Mouse (Mus musculus): Measurements from ENCODE around the gene Gprc5b.
A peak's percentile ranks its signal among the peaks of the same experiment; 100 is the strongest.

Gene Gprc5b

DNA sequence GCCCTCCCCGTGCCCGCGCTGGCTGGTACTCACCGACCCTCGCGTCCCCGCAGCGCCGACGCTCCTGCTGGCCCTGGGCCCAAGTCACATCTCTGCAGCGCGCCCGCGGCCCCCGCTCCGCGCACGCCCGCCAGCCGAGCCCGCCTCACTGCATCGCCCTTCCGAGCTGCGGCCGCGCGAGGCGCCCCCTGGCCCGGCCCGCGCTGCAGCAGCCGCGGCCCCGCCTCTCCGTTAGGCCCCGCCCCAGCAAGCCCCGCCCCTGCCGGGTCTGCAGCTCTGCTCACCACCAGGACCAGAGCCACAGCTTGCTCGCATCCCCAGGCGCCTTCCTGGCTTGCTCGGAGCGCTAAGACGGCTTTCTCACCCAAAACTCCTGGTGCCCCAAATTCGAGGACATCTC is at the start of gene Gprc5b:
Gene Gprc5b, minus strand, starts transcription at position 205 of the 400 bp plus-strand sequence.
- DNase-seq: peak; percentile 93 to 94

DNA sequence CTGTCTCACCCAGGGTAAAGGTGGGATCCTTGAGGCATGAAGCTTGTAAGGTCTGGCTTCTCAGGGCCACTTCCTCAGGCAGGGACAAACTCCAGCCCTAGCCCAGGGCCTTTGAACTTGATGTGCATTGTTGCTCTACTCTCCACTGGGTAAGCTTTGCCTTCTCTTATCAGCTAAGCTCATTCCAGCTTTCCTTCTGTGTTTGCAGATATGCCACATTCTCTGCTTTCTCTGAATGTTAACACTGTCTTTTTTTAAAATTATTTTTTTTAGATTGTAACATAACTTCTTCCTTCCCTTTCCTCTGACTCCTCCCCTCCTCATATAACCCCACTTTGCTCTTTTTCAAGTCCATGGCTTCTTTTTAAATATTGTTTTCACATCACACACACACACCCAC is 46.5 kb upstream of the Gprc5b start:
- DNase-seq: no peak

DNA sequence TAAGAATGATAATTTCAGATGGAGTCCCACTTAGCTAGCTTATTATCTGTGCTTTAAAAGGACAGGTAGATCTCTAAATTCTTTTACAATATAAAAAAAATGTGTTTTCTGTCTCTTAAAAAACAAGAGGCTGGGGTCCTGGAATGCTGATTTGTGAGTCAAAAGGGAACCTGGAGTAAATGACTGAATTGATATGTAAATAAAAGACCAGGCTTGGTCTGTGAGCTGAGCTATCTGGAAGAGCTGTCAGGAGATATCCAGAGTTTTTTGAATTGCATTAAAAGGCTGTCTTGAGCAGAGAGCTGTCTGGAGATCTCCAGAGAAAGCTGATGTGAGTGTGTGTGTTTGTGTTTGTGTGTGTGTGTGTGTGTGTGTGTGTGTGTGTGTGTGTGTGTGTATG is 42.6 kb upstream of the Gprc5b start:
- DNase-seq: no peak

DNA sequence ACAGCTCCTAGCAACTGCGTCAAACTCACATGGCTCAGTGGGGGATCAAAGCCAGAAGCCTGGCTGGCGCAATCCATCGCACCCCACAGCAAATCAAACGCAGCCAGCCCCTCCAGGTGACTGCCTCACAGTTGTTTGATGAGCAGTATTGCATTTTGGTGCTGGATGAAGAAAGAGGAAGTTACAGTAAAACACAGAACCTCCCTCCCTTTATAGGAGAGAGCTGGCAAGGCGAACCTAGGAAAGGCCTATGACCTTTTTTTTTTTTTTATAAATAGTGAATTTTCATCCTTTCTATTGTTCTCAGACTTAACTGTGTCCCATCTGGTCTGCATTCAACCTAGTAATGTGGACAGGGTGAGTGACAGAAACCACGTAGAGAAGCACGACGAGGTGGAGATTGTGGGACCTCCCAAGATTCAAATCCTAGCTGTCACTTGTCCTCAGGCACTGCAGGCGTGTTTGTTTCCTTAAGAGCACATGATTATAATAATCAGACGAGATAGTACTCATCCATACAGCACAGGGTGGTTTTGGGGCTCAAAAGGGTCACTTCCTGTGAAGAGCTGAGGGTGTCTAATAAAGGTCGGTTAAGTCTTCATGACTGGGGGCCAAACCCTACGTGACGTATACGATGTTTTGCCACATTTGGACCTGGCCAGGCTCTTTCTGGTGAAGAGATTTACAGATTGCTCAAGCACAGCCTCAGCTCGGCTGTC is 39.4 kb upstream of the Gprc5b start:
- DNase-seq: no peak

DNA sequence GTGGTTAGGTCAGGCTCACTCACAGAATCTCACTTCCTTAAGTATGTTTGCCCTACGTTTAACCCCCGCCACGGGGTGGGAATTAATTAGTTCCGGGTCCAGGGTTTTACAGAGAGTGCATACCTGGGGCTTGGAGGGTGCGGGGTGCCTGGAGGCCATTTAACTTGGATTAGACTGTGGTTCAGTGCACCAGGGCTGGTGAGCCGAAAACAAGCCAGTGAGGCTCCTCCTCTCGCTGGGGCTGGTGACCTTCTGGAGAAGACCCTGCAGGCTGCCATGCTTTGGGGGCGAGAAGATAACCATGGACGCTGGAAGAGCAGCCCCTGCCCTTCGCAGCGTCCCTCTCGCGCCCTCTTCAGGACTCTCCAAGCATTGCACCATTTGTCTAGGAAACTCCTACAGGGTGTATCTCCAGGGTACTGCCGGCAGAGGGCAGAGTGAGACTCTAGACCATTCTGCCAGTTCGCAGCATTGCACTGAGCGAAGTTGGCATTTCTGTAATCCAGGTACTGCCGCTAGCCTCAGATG is 28.4 kb upstream of the Gprc5b start:
- DNase-seq: peak in 1 of 2 experiments; percentile 49

DNA sequence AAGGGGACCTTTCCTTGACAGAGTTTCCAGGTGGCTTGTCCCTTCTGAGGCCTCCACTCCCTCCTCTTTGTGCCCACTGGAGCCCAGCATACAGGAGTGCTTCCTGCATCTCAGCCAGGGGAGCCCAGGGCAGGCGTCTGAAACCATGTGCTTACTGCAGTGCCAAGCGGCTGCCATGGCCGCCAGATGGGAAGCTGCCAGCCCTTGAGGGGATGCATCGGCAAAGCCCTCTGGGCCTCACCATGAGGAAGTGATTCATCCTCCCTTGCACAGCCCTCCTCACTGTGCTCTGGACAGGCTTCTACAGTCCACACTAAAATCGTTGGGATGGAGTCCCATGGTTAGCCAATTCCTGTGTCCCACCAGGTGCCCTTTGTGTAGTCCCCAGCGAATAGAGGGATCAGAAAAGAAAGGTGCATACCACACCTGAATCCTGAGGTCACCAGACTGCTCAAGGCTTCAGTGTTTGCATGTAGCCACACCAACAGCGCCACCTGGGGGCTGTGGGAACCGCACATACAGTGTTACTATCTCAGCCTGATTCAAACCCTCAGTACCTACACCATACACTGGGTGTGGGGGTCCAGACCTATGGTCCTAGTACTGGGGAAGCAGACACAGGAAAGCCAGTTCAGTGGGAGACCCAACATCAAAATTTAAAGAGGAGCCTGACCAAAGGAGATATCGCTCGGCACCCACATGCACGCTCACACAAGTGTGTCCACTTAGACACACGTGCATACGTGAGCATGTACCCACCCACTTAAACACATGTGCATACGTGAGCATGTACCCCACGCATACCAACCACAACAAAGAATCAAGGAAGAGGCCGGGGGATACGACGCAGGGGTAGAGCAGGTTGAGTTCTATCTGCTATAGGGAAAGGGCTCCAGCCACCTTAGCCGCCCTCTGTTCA is 27.5 kb upstream of the Gprc5b start:
- DNase-seq: no peak

DNA sequence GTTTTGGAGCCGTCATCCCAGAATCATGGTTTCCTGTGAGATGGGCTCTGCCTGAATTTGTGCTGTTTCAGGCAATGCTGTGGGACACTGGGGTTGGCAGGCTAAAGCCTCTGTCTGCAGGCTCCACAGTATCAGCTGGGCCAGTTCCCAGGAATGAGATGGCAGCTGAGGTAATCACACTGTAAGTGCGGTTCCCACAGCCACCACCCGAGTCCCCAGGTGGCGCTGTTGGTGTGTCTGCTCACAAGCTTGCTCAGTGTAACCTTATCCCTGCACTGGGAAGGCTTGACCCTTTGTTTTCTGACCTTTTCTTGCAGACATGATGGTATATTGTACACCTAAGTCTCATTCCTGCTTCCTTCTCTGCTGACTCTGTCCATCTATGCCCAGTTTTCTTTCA is 24.5 kb upstream of the Gprc5b start:
- peak; percentile 37 for DNase-seq

DNA sequence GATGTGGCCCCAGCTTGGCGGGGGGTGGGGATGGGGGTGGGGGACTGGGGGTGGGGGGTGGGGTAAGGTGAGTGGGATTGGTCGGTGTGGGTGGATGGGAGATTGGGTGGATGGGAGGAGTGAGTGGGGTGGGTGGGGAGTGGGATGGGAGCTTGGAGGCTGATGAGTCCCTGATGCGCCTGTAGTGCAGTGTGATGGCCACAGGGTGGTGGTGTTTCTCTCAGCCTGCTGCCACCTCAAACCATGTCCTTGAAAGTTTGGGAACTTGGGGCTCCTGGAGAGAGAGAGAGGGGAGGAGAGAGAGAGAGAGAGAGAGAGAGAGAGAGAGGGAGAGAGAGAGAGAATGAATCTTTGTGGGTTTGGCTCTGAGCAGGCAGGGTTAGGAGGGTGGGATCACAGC is 20.7 kb upstream of the Gprc5b start:
- no peak for DNase-seq

DNA sequence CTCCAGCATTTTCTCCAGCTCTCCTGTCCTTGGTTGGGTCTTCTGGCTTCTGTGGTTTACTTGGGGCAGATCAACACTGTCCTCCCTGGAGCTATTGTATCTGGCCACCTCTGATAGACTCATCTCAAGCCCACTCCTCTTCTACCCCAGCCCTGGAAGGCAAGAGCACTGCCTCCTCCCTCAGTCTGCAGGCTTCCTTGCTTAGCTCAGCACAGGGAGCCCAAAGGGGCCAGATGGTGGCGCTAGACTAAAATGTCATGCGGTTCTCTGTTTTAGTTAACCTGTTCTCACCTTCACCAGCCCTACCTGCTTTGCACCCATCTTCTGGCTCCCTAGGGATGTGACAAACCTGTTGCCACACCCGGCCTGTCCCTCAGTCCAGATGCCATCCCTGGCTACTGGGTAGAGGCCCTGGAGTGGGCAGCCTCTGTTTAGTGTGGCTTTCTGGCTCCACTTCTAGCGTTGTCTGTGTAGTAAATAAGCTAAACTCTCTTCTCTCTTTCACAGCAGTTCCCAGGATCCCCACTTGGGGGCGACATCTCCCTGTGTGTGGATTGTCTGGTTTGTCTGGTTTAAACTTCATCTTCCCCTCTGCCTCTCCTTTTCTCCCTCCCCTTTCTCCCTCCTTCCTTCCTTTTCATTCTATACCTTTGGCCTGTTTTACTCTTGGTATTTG is 16.0 kb upstream of the Gprc5b start:
- DNase-seq: peak; percentile 41 to 65

DNA sequence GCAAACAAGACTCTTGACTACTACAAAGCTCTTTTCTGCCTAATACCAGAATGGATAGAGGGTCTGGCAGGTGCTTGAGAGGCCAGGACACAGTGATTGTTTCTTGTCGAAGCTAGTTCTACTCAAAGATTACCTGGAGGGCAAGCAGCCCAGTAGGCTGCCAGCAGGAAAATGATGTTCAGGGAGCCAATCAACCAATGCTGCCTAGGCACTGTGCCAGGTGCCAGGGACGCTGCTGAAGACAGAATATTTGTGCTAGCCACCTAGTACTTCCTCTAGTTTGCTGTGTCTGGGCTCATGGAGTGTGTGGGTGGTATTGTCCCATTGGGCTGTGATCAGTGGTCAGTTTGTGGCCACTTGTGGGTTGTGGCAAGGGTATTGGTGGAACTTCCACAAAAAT is 7.5 kb upstream of the Gprc5b start:
- no peak for DNase-seq

DNA sequence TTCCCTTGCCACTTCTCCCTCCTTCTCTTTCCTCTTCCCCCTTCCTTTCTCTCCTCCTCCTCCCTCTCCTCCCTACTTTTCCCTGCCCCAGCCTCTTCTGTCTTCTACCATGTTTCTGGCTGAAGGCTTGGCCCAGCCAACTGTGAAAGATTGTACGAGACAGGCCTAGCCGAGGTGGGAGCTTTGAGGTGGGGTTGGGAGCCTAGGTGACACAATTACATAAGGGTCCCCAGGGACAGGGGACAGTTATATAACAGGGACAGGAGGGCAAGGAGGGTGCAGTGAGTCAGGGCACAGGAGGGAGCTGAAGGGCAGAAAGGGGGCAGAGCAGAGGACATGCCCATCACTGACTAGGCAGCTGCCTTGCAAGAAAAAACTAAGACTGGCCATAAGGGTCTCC is 7.0 kb upstream of the Gprc5b start:
- DNase-seq: no peak

DNA sequence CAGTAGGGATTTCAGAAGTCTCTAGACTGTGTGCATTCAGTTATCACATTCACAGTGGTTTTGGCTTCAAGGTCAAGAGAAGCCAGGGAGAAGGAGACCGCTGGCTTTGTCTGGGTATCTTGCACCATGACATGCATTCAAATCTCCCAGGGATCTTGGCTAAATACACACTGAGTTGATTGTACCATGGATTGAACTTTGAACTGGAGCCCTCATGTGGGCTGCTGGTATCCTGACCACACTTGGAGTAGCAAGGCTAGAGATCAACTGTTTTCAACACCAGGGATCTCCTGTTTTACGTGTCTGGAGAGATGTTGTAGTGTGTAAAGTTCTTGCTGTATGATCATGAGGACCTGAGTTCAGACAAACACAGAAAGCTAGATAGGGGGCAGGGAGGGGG is 4.8 kb upstream of the Gprc5b start:
- DNase-seq: no peak

DNA sequence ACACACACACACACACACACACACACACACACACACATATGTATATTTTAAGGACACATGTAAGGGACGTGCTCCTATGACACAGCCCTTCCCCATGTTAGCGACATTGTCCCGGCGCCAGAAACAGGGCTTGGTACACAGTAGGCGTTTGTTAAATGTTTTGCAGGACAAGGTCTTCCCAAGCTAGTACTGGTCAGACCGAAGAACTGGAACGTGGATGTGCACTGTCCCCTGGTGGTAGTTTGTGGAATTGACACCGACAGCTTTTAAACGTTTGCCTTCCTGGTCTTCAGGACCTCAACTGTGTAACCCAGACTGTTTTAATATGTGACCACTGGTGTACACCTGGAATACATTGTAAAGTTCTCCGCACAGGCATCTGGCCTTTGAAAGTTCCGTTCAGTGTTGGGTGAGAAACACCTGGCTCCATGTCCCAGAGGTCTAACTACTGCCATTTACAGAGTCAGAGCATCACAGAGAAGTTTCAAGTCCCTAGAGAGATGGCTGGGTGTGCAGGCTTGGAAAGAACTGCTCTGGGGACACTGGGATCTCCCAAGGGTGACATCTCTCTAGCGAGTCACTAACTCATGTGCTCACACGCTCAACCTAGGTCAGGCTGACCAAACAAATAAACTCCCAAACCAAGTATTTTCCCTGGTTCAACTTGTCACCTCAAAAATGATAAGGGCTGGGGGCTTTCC is 1.3 kb upstream of the Gprc5b start:
- peak; percentile 68 to 83 for DNase-seq

DNA sequence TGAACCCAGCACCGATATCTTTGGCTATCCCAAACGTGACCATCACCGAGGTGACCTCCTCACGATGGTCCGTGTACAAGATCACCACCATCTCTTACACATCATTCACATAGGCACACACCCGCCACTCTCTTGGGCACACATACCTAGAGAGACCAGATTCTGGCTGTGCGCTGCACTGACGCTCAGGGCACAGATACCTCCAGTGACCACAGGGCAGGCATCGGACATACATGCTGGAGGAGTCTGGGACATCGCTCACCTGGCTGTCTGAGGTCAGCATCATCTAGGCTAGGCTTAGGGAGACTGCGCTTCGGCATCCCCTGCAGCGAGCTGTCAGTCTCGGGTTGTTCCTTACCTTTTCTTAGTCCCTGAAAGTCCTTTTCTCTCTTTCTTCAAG is 660 bp upstream of the Gprc5b start:
- DNase-seq: no peak

DNA sequence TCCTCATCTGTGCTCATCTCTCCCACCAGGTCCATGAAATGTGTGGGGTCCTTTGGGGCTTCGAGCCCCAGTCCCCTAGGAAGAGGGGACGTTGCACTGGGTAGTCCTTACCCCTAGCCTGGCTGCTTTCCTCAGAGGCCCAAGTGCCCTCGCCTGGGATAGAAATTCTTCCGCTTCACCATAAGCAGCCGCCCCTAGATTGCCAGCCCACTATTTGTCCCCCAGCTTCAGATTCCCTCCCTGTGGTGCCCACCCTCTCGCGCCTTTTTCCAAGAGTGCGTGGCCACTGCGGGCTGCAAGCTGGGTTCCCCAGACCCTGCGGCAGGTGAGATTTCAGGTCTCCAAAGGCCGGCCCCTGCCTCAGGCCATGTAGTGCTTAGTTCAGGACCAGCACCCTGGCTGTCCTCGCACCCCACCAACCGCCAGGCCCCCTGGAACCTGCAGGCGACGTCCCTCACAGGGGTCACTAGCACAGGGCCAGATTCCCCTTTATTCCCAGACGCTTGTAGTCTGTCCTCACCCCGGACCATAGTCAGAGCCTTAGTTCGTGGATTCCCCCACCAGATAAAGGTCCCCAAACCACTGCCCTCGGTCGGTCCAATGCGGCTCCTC is 674 bp downstream of the Gprc5b start:
- peak in 1 of 2 experiments; percentile 36 for DNase-seq

DNA sequence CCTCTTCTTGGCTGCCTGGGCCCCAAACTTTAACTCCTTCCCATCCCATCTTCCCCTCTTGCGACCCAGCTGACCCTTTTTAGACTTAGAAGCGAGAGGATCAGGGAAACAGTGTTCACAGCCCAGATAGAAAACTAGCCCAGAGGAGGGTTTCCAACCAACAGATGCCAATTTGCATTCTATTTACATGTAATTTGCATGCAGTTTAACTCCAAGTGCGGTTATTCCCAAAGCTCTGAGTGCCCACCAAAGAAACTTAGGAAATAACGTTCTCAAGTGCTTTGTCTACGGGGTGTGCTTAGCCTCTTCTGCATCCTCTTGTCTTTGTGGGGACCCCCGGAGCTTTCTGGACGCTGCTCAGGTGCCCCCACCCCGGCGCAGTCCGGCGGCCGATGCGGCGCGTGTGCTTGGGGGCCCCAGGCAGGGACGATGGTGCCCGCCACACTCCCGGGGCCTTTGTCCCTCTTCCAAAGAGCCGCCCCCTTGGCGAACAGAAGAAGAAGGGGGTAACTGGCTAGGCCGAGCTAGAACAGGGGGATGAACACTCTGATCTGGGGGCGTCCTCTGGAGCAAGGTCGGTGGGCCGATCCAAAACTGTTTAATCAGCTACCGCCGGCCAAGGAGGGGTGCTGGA is 1.3 kb downstream of the Gprc5b start:
- no peak for DNase-seq

DNA sequence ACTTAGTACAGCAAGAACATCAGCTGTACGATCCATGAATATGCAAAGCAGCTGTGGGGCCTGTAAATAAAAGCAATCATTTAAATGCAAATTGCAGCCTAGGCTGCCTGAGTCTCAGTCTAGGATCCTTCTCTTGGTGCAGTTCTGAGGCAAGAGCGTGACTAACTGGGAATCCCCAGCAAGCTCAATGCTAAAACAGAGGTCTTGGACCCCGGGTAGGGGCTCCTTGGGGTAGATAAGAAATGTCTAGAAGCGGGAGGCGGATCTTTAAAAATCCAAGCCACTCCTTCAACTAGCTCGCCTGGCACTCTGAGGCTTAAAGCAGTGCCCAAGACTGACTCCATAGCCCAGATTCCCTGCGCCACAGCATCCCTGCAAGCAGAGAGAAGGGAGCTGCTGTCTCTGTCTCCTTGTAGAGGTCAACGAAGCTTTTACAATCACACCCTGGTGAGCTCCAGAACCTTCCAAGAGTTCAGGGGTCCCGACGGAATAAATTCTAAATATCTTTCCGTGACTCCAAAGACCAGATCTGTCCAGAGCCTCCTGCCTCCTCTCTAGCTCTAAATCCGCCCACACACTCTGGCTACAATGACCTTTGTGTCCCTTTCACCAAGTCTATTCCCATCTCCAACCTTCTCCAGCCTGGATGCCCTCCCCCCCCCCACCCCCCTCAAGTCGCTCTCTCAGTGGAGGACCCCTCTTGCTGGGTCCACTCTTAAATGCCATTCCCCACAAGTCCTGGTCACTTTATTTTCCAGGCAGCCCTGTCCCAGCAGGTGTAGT is 2.2 kb downstream of the Gprc5b start:
- DNase-seq: no peak

DNA sequence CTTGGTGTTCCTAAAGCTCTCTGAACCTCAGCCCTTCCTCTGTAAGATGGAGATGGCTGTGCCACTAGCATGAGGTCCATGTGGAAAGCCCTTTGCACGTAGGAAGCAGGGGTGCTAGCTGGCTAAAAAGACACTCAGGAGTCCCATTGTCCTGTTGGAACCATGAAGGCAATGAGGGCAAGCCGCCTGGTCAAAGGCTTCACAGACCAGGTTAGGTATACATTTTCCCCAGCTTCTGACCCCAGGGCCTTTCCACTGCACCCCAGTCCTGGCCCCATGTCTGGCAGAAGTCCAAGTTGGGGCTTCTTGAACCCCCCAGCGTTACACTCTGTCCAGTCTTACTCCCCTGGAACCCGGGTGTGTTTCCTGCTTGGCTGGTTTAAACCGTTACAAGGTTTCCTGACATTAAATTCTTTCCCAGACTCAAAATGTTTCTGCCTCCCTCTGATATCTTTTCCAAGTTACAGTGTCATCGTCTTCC is 2.9 kb downstream of the Gprc5b start:
- DNase-seq: no peak

DNA sequence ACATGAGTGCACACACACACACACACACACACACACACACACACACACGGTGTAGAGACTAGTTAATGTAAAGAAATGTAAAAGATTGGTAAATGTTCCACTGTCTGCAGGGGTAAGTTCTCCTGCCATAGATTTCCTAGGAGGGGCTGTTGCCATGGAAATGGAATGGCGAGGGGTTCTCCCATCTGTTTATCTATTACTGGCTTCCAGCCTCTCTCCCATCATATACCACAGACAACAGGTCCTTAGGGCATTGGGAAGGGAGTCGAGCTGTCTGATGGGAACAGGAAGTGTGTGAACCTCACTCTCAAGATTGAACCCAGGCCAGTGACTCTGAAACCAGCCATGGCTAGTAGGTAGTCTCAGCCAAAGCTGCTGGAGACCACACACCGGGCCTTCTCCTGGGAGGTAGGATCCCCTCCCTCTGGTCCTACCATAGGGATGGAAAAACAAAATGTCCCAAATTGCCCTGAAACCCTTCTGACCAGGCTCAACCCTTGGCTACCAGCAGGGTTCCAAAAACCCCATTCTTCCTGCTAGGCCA is 3.6 kb downstream of the Gprc5b start:
- DNase-seq: no peak

DNA sequence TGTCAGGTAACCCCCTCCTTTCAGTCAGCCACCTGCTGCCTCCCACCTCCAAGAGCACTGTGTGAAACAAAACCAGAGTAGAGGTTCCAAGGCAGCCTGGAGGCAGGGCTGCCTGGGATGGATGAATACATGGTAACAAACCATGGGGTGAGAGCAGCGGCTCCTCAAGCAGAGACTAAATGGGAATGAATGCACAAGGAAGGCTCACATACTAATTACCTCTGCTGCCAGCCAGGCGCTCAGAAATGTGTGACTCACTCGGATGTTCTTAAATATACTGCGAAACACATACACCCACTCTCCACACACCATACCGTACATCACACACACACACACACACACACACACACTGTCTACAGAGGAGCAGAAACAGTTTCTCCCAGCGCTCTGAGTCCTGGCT is 4.7 kb downstream of the Gprc5b start:
- DNase-seq: no peak

Data from lung, postnatal 4 days (tissue).